11 mouse cellular contexts compared by ENCODE assay signal in the genomic region with DNA sequence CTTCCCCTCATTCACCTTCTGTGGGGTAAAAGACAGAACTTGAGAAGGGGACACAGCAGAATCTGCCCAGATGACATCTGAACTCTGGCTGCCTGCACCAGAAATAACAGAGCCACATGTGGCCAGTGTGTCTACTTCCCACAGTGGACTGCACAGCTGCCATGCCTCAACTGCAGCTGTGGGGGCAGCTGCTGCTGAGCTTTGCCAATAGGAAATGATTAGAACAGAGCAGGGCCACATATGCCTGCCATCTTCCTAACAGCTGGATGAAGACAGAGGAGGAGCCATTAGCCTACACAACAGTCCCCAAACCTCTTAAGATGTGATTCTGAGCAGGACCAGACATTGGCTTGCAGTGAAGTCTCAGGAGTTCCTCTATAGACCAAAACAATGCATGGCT.
DNase-seq lines count a peak whose midpoint lies in the region; ATAC-seq and TF ChIP-seq lines count a peak whose summit lies in the region.
"Had no signal": no experiment of that assay in that cellular context is flagged by ENCODE, and none has a peak within 500 bp of the region (broad histone marks: within the 10 kb centered on the region; RNA-seq: fewer than 3 reads in every experiment).

No protein-coding gene starts in this region.

- no peak overlapping the region for H3ac ChIP-seq in myocyte (ENCODE audit: control insufficient read depth, insufficient read length)

- peak; percentile 13 for DNase-seq in embryo, embryonic 11 days
- no peak for DNase-seq in embryo, embryonic 10 days (ENCODE audit: low spot score)
- peak; percentile 57 for DNase-seq in midbrain, embryonic 11.5 days (ENCODE audit: low spot score, missing footprints)
- peak; percentile 24 to 58 for DNase-seq in lung, adult 18-20 months
- no peak for DNase-seq in cerebellum, postnatal 14 days
- DNase-seq in cerebellum, adult 18-20 months: no peak

- no peaks in the 10 kb centered on the region for H3K9me3 ChIP-seq in midbrain, embryonic 11.5 days (ENCODE audit: control insufficient read depth, low read length)
- H3K9me3 ChIP-seq in midbrain, embryonic 13.5 days: no peaks in the 10 kb centered on the region
- H3K9me3 ChIP-seq: G1E; midbrain, embryonic 10.5 days had no signal

- no peaks in the 10 kb centered on the region for H3K27me3 ChIP-seq in midbrain, embryonic 11.5 days (ENCODE audit: control insufficient read depth, insufficient read depth, low read length)
- no peaks in the 10 kb centered on the region for H3K27me3 ChIP-seq in midbrain, embryonic 13.5 days
- H3K27me3 ChIP-seq in myocyte (ENCODE audit: control insufficient read depth, insufficient read depth, insufficient read length): no peaks in the 10 kb centered on the region

- no peak overlapping the region for H3K9ac ChIP-seq in midbrain, embryonic 11.5 days (ENCODE audit: low read length)
- H3K9ac ChIP-seq in midbrain, embryonic 13.5 days (replicated peaks): no peak overlapping the region

- H3K79me2 ChIP-seq in myocyte (ENCODE audit: control insufficient read depth, insufficient read depth): no peaks in the 10 kb centered on the region

- ATAC-seq in midbrain, embryonic 11.5 days (ENCODE audit: low FRiP score): no peak
- no peak for ATAC-seq in midbrain, embryonic 13.5 days

- H3K4me1 ChIP-seq in midbrain, embryonic 11.5 days (ENCODE audit: control insufficient read depth, insufficient read depth, low read length): no peaks in the 10 kb centered on the region
- H3K4me1 ChIP-seq in midbrain, embryonic 13.5 days (replicated peaks): no peaks in the 10 kb centered on the region
- H3K4me1 ChIP-seq: midbrain, embryonic 10.5 days had no signal

- no peak overlapping the region for H3K4me2 ChIP-seq in midbrain, embryonic 11.5 days
- H3K4me2 ChIP-seq in midbrain, embryonic 13.5 days (replicated peaks): no peak overlapping the region
- H3K4me2 ChIP-seq in myocyte (ENCODE audit: low read depth): no peak overlapping the region
- H3K4me2 ChIP-seq: liver, embryonic 11.5 days had no signal

- H3K4me3 ChIP-seq in midbrain, embryonic 11.5 days (ENCODE audit: low read depth, low read length): no peak overlapping the region
- no peak overlapping the region for H3K4me3 ChIP-seq in midbrain, embryonic 13.5 days (replicated peaks)
- no peak overlapping the region for H3K4me3 ChIP-seq in myocyte
- H3K4me3 ChIP-seq: midbrain, embryonic 10.5 days had no signal

- peaks cover 12% of the 10 kb centered on the region for H3K36me3 ChIP-seq in midbrain, embryonic 11.5 days (ENCODE audit: control insufficient read depth, insufficient read depth, low read length)
- peaks cover 62% of the 10 kb centered on the region for H3K36me3 ChIP-seq in midbrain, embryonic 13.5 days
- peaks cover 55% of the 10 kb centered on the region for H3K36me3 ChIP-seq in myocyte (ENCODE audit: control insufficient read depth, insufficient read depth)

- no peak overlapping the region for H3K27ac ChIP-seq in midbrain, embryonic 11.5 days (ENCODE audit: low read depth, low read length)
- no peak overlapping the region for H3K27ac ChIP-seq in midbrain, embryonic 13.5 days
- H3K27ac ChIP-seq: midbrain, embryonic 10.5 days had no signal

- no peak for TF ChIP-seq POLR2A in myocyte (IDR thresholded peaks at IDR 0.05; ENCODE audit: insufficient read length, low read depth)

TF ChIP-seq in myocyte, 11 proteins besides CTCF, POLR2A, EP300 and RAD21:
- TF ChIP-seq MYOG (IDR thresholded peaks at IDR 0.05; ENCODE audit: control insufficient read depth in 1 of 3, insufficient read depth in 1 of 3, insufficient read length in 2 of 3, low read depth in 2 of 3) (peak; percentile 28 to 80 (median 79)), MYOD1 (IDR thresholded peaks at IDR 0.05; ENCODE audit: control insufficient read depth in 1 of 3, insufficient read length in 2 of 3, low read depth in 2 of 3) (peak in 2 of 3 experiments; percentile 91 to 97), TCF3 (IDR thresholded peaks at IDR 0.05; ENCODE audit: insufficient read length, low read depth) (peak; percentile 82), TCF12 (IDR thresholded peaks at IDR 0.05; ENCODE audit: insufficient read depth, poor library complexity, severe bottlenecking) (peak; percentile 55), POLR2AphosphoS2 (IDR thresholded peaks at IDR 0.05; ENCODE audit: insufficient read length, low read depth) (no peak), E2F4 (IDR thresholded peaks at IDR 0.05; ENCODE audit: insufficient read depth) (no peak)
TF ChIP-seq in myocyte: peak in this region for 4.

Comparison
In these comparisons a context has a peak if more than half of its experiments do, and no peak if none do; other contexts are left out.
1. DNase-seq: peak in embryo, embryonic 11 days (single experiment), midbrain, embryonic 11.5 days (single experiment) and lung, adult 18-20 months (2 of 2); none in embryo, embryonic 10 days (single experiment), cerebellum, postnatal 14 days (0 of 2) and cerebellum, adult 18-20 months (0 of 2).